In the genomic region with DNA sequence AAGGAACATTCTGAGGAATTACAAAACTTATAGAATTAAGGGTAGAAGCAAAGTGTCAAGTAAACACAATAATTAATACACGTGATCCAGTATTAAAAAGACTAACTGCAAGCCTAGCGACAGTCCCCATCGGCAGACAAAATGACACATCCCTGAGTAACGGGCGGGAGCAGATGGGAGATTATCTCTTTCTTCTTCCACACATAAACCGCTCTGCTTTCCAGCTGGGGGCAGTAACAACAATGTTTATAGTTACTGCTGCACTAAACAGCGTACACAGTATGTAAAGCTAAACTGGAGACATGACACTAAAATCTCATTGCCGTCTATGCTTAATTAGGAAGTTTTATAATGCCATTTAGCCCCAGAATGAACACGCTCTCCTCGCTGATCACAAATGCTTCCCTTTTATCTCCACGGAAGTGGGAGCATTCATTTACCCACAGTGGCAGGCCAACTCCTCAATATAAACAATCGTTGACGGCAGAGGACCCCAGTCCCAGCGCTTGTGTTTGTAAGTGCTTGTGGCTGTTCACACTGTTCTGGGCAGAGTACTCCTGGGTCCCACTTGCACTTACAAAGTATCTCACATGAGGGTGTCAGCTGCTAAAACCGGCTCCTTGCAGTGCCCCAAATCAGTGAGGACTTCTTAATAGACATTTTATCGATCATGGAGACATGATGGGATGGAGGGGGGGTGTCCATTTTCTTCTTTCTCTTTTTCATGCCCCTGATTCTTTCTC, we compare ENCODE assay signal across 11 mouse cellular contexts. TPM values are rescaled to one million over a fixed set of nuclear protein-coding genes. Genes with fewer than 3 reads are reported as not detected.
DNase-seq lines count a peak whose midpoint lies in the region; ATAC-seq lines count a peak whose summit lies in the region.
"Had no signal": no experiment of that assay in that cellular context is flagged by ENCODE, and none has a peak within 500 bp of the region (broad histone marks: within the 10 kb centered on the region; RNA-seq: fewer than 3 reads in every experiment).

No protein-coding gene starts in this region.

- H3K9ac ChIP-seq in neural tube, embryonic 11.5 days (ENCODE audit: low read length): no peak overlapping the region

- H3K4me3 ChIP-seq in neural tube, embryonic 11.5 days (ENCODE audit: low read depth, low read length): no peak overlapping the region
- H3K4me3 ChIP-seq in midbrain, embryonic 10.5 days: no peak overlapping the region
- H3K4me3 ChIP-seq: erythroblast, embryonic 14.5 days had no signal

- 30% methylated on average over 16 of the region's 16 CpGs for WGBS in neural tube, embryonic 11.5 days
- WGBS in midbrain, embryonic 10.5 days: 48% methylated on average over 16 of the region's 16 CpGs

- H3K36me3 ChIP-seq in neural tube, embryonic 11.5 days (ENCODE audit: control insufficient read depth, insufficient read depth, low read length): no peaks in the 10 kb centered on the region
- no peaks in the 10 kb centered on the region for H3K36me3 ChIP-seq in midbrain, embryonic 10.5 days

- peak overlapping the region; percentile 66 for H3K27ac ChIP-seq in neural tube, embryonic 11.5 days (ENCODE audit: low read depth, low read length)
- H3K27ac ChIP-seq in midbrain, embryonic 10.5 days (replicated peaks): peak overlapping the region; percentile 46
- H3K27ac ChIP-seq: macrophage had no signal

- no peaks in the 10 kb centered on the region for H3K9me3 ChIP-seq in neural tube, embryonic 11.5 days (ENCODE audit: control insufficient read depth, low read length)
- H3K9me3 ChIP-seq in midbrain, embryonic 10.5 days (replicated peaks): no peaks in the 10 kb centered on the region

- no peak overlapping the region for H3K4me2 ChIP-seq in neural tube, embryonic 11.5 days (ENCODE audit: low read depth)

- H3K27me3 ChIP-seq in neural tube, embryonic 11.5 days (ENCODE audit: control insufficient read depth, insufficient read depth, low read length): no peaks in the 10 kb centered on the region
- no peaks in the 10 kb centered on the region for H3K27me3 ChIP-seq in midbrain, embryonic 10.5 days (ENCODE audit: low read depth, poor library complexity, severe bottlenecking)

- DNase-seq in cerebellum, adult 9-11 months: peak; percentile 43
- DNase-seq in cerebellum, postnatal 36 days: no peak
- peak; percentile 43 for DNase-seq in neural tube, embryonic 11.5 days (ENCODE audit: low spot score)
- no peak for DNase-seq in neural tube, embryonic 10.5 days (ENCODE audit: extremely low spot score, low spot score)
- DNase-seq in midbrain, embryonic 10.5 days (ENCODE audit: low spot score): no peak
- no peak for DNase-seq in thymus, adult 18-20 months
- DNase-seq in c-Kit-positive CD71-positive TER-119-positive erythroid progenitor cells, embryonic 14.5 days (ENCODE audit: low spot score): no peak
- DNase-seq: B cell, adult 2 months had no signal

- peak; percentile 45; the same call in 1 of the 2 replicates for ATAC-seq in neural tube, embryonic 11.5 days (ENCODE audit: insufficient read depth, low FRiP score, low TSS enrichment)
- ATAC-seq in granulocyte monocyte progenitor cell, adult 5-6 weeks (replicated peaks; ENCODE audit: poor library complexity, severe bottlenecking): no peak

- H3K4me1 ChIP-seq in neural tube, embryonic 11.5 days (ENCODE audit: control insufficient read depth, insufficient read depth, low read length): peaks cover 28% of the 10 kb centered on the region
- peaks cover 82% of the 10 kb centered on the region for H3K4me1 ChIP-seq in midbrain, embryonic 10.5 days

RNA-seq across cellular contexts. Expression of a gene that starts 51.9 kb away (rescaled TPM):
- polyA plus RNA-seq in neural tube, embryonic 11.5 days (2014; fragmentation: Nextera tagmentation; extraction: Ambion mirVana): not detected in 2 replicates
- polyA plus RNA-seq in midbrain, embryonic 10.5 days (2016; fragmentation: Nextera tagmentation; extraction: Ambion mirVana): not detected in 2 replicates
- total RNA-seq in granulocyte monocyte progenitor cell, adult 5-6 weeks (2014; fragmentation: Nextera tagmentation): not detected in 2 replicates
- not detected in 2 replicates for total RNA-seq in granulocyte monocyte progenitor cell, adult 5-6 weeks (2017)
- polyA plus RNA-seq: erythroblast, embryonic 14.5 days; macrophage had no signal

Comparison
In these comparisons a context has a peak if more than half of its experiments do, and no peak if none do; other contexts are left out.
1. DNase-seq: peak in cerebellum, adult 9-11 months (single experiment) and neural tube, embryonic 11.5 days (single experiment); none in cerebellum, postnatal 36 days (0 of 2), neural tube, embryonic 10.5 days (single experiment), midbrain, embryonic 10.5 days (single experiment), thymus, adult 18-20 months (0 of 2) and c-Kit-positive CD71-positive TER-119-positive erythroid progenitor cells, embryonic 14.5 days (single experiment).